Mouse (Mus musculus) testis, postnatal 14 days (tissue): Measurements from ENCODE around the gene Gm44511.

ENCODE experiments used
- DNase-seq: peaks from one replicate; pipeline ENCODE4 v3.0.0; 2021; ENCODE audit warnings: low spot score

Gene Gm44511

GRCm38 (mm10) chr6:128826132-128826531 lies at the start of gene Gm44511, which contains the start of gene Klrb1b:
Gene Gm44511, minus strand, starts transcription at chr6:128826315.
Gene Klrb1b, minus strand, starts transcription at chr6:128826331.
- DNase-seq, result no peak

- no peak for DNase-seq
Observed at GRCm38 (mm10) chr6:128871910-128872610, 45.9 kb upstream of the Gm44511 start.

- no peak for DNase-seq
Observed at GRCm38 (mm10) chr6:128868861-128869260, 42.7 kb upstream of the Gm44511 start.

- no peak for DNase-seq
Observed at GRCm38 (mm10) chr6:128857976-128858375, 31.9 kb upstream of the Gm44511 start.

GRCm38 (mm10) chr6:128856250-128856649 lies 30.1 kb upstream of the Gm44511 start:
- no peak for DNase-seq

- no peak for DNase-seq
Observed at GRCm38 (mm10) chr6:128855477-128855876, 29.4 kb upstream of the Gm44511 start.

GRCm38 (mm10) chr6:128854895-128855294 lies 28.8 kb upstream of the Gm44511 start:
- DNase-seq, result no peak

- DNase-seq, result no peak
Observed at GRCm38 (mm10) chr6:128854024-128854820, 28.1 kb upstream of the Gm44511 start.

- DNase-seq, result no peak
Observed at GRCm38 (mm10) chr6:128852766-128853165, 26.7 kb upstream of the Gm44511 start.

GRCm38 (mm10) chr6:128851151-128851550 lies 25.0 kb upstream of the Gm44511 start:
- DNase-seq, result no peak

GRCm38 (mm10) chr6:128850671-128851070 lies 24.6 kb upstream of the Gm44511 start:
- DNase-seq, result no peak

GRCm38 (mm10) chr6:128849902-128850301 lies 23.8 kb upstream of the Gm44511 start:
- DNase-seq, result no peak

GRCm38 (mm10) chr6:128847401-128847800 lies 21.3 kb upstream of the Gm44511 start:
- no peak for DNase-seq

GRCm38 (mm10) chr6:128845998-128846542 lies 20.0 kb upstream of the Gm44511 start:
- no peak for DNase-seq

GRCm38 (mm10) chr6:128845319-128845979 lies 19.3 kb upstream of the Gm44511 start:
- DNase-seq, result peak; percentile 83

GRCm38 (mm10) chr6:128844586-128845080 lies 18.5 kb upstream of the Gm44511 start:
- DNase-seq, result no peak

GRCm38 (mm10) chr6:128844131-128844530 lies 18.0 kb upstream of the Gm44511 start:
- DNase-seq, result no peak

- DNase-seq, result peak; percentile 43
Observed at GRCm38 (mm10) chr6:128843479-128843992, 17.4 kb upstream of the Gm44511 start.

- DNase-seq, result peak; percentile 88
Observed at GRCm38 (mm10) chr6:128842945-128843478, 16.9 kb upstream of the Gm44511 start.

GRCm38 (mm10) chr6:128842356-128842944 lies 16.3 kb upstream of the Gm44511 start:
- no peak for DNase-seq
